Mouse (Mus musculus) E14TG2a.4 (cell line): ENCODE data around the gene Iqcf1.

ENCODE experiments used
- CTCF ChIP-seq: conservative IDR thresholded peaks from 2 replicates; pipeline ENCODE4 v1.5.1; 2014; ENCODE audit warnings: low read length
- NANOG ChIP-seq: IDR thresholded peaks from 2 replicates; pipeline ENCODE4 v1.6.1; 2014; ENCODE audit warnings: borderline replicate concordance, low read length, mixed read lengths
- POU5F1 ChIP-seq: IDR thresholded peaks from 2 replicates; pipeline ENCODE4 v1.6.1; 2014; ENCODE audit warnings: low read length, borderline replicate concordance

DNA sequence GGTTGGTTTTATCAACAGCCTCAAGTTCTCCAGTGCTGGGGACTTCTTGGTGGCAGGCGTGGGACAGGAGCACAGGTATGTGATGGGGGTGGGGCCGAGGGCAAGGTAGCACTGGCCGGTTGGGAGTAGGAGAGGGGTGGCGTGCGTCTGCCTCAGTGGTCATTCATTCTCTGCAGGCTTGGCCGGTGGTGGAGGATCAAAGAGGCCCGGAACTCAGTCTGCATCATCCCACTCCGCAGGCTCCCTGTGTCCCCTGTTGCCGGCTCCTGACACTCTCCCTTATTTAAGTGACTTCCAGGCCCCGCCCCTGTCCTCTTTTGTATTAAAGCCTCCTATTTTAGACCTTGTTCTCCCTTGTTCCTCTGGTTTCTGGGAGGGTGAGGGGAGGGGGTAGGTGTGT lies 14.7 kb upstream of the Iqcf1 start:
- TF ChIP-seq CTCF (no peak), NANOG (no peak), POU5F1 (no peak)
